Comparison of ENCODE assay signal across 12 mouse cellular contexts in genomic region chr1:179553197-179553948, GRCm38 (mm10). TPM values are rescaled to one million over a fixed set of nuclear protein-coding genes. Genes with fewer than 3 reads are reported as not detected.
A peak's percentile ranks its signal among the peaks of the same experiment; 100 is the strongest.
DNase-seq lines count a peak whose midpoint lies in the region; ATAC-seq and TF ChIP-seq lines count a peak whose summit lies in the region.
"Had no signal": no experiment of that assay in that cellular context is flagged by ENCODE, and none has a peak within 500 bp of the region (broad histone marks: within the 10 kb centered on the region; RNA-seq: fewer than 3 reads in every experiment).

No protein-coding gene starts in this region.

- 61% methylated on average over 5 of the region's 5 CpGs for WGBS in hindbrain, postnatal 0 days
- 84% methylated on average over 5 of the region's 5 CpGs for WGBS in hindbrain, embryonic 10.5 days
- 52% methylated on average over 5 of the region's 5 CpGs for WGBS in liver, embryonic 15.5 days (ENCODE audit: insufficient replicate concordance)
- WGBS in midbrain, embryonic 16.5 days, result 72% methylated on average over 5 of the region's 5 CpGs

- no peak overlapping the region for H3K9ac ChIP-seq in hindbrain, postnatal 0 days (replicated peaks; ENCODE audit: low read length)
- H3K9ac ChIP-seq in liver, embryonic 15.5 days, result no peak overlapping the region
- no peak overlapping the region for H3K9ac ChIP-seq in midbrain, embryonic 16.5 days (ENCODE audit: low read depth, low read length)
- H3K9ac ChIP-seq: limb, embryonic 12.5 days; midbrain, embryonic 12.5 days; neural tube, embryonic 15.5 days had no signal

- no peaks in the 10 kb centered on the region for H3K36me3 ChIP-seq in hindbrain, postnatal 0 days (ENCODE audit: insufficient read depth, low read length)
- H3K36me3 ChIP-seq in hindbrain, embryonic 10.5 days, result no peaks in the 10 kb centered on the region
- H3K36me3 ChIP-seq in liver, embryonic 15.5 days (replicated peaks), result no peaks in the 10 kb centered on the region; the same call in none of the 2 replicates
- no peaks in the 10 kb centered on the region for H3K36me3 ChIP-seq in midbrain, embryonic 16.5 days (ENCODE audit: control insufficient read depth, insufficient read depth, low read length)
- H3K36me3 ChIP-seq: limb, embryonic 12.5 days; midbrain, embryonic 12.5 days; neural tube, embryonic 15.5 days had no signal

- peak; percentile 21 for DNase-seq in adrenal gland, postnatal 14 days
- DNase-seq in adrenal gland, postnatal 10 days, result no peak
- peak; percentile 37 for DNase-seq in hindbrain, postnatal 0 days (ENCODE audit: low spot score)
- DNase-seq in hindbrain, embryonic 10.5 days (ENCODE audit: low spot score), result no peak
- DNase-seq in NIH3T3 (ENCODE audit: low read depth), result peak; percentile 40
- no peak for DNase-seq in adrenal gland, adult 8-10 months

- no peaks in the 10 kb centered on the region for H3K9me3 ChIP-seq in hindbrain, postnatal 0 days (ENCODE audit: low read length)
- H3K9me3 ChIP-seq in hindbrain, embryonic 10.5 days, result no peaks in the 10 kb centered on the region
- no peaks in the 10 kb centered on the region for H3K9me3 ChIP-seq in liver, embryonic 15.5 days (replicated peaks)
- no peaks in the 10 kb centered on the region for H3K9me3 ChIP-seq in midbrain, embryonic 16.5 days (replicated peaks; ENCODE audit: control insufficient read depth, low read length, poor library complexity, severe bottlenecking)
- H3K9me3 ChIP-seq: G1E; limb, embryonic 12.5 days; midbrain, embryonic 12.5 days; neural tube, embryonic 15.5 days had no signal

- H3K4me3 ChIP-seq in hindbrain, postnatal 0 days (ENCODE audit: low read length), result no peak overlapping the region
- no peak overlapping the region for H3K4me3 ChIP-seq in hindbrain, embryonic 10.5 days
- no peak overlapping the region for H3K4me3 ChIP-seq in liver, embryonic 15.5 days (replicated peaks)
- H3K4me3 ChIP-seq in midbrain, embryonic 16.5 days (ENCODE audit: low read depth, low read length), result no peak overlapping the region
- H3K4me3 ChIP-seq: limb, embryonic 12.5 days; midbrain, embryonic 12.5 days; neural tube, embryonic 15.5 days had no signal

- H3K27ac ChIP-seq in hindbrain, postnatal 0 days, result no peak overlapping the region
- H3K27ac ChIP-seq in hindbrain, embryonic 10.5 days, result no peak overlapping the region
- peak overlapping the region; percentile 42 for H3K27ac ChIP-seq in liver, embryonic 15.5 days (replicated peaks)
- no peak overlapping the region for H3K27ac ChIP-seq in midbrain, embryonic 16.5 days (ENCODE audit: low read length)
- H3K27ac ChIP-seq: limb, embryonic 12.5 days; midbrain, embryonic 12.5 days; neural tube, embryonic 15.5 days had no signal

- no peak overlapping the region for H3K4me2 ChIP-seq in hindbrain, postnatal 0 days (ENCODE audit: low read depth, low read length)
- H3K4me2 ChIP-seq in liver, embryonic 15.5 days, result no peak overlapping the region
- no peak overlapping the region for H3K4me2 ChIP-seq in midbrain, embryonic 16.5 days (ENCODE audit: low read length)
- H3K4me2 ChIP-seq: limb, embryonic 12.5 days; midbrain, embryonic 12.5 days; neural tube, embryonic 15.5 days had no signal

- H3K4me1 ChIP-seq in hindbrain, postnatal 0 days (ENCODE audit: insufficient read depth, low read length), result 0 out of 2 replicates have a peak, but pooled peaks cover under 1% of the 10 kb centered on the region
- peaks cover 6% of the 10 kb centered on the region for H3K4me1 ChIP-seq in hindbrain, embryonic 10.5 days (replicated peaks)
- H3K4me1 ChIP-seq in liver, embryonic 15.5 days (replicated peaks), result peaks cover 57% of the 10 kb centered on the region
- peaks cover 11% of the 10 kb centered on the region for H3K4me1 ChIP-seq in midbrain, embryonic 16.5 days (ENCODE audit: control insufficient read depth, insufficient read depth, low read length)

- no peak for ATAC-seq in hindbrain, postnatal 0 days
- no peak for ATAC-seq in liver, embryonic 15.5 days (ENCODE audit: insufficient read depth)
- ATAC-seq in midbrain, embryonic 16.5 days, result no peak

- no peaks in the 10 kb centered on the region for H3K27me3 ChIP-seq in hindbrain, postnatal 0 days (ENCODE audit: insufficient read depth, low read length)
- H3K27me3 ChIP-seq in hindbrain, embryonic 10.5 days (ENCODE audit: insufficient read depth, poor library complexity, severe bottlenecking), result no peaks in the 10 kb centered on the region
- no peaks in the 10 kb centered on the region for H3K27me3 ChIP-seq in liver, embryonic 15.5 days
- no peaks in the 10 kb centered on the region for H3K27me3 ChIP-seq in midbrain, embryonic 16.5 days (ENCODE audit: control insufficient read depth, insufficient read depth, low read depth, low read length)
- H3K27me3 ChIP-seq: limb, embryonic 12.5 days; midbrain, embryonic 12.5 days; neural tube, embryonic 15.5 days had no signal

- TF ChIP-seq CTCF in hindbrain, postnatal 0 days (IDR thresholded peaks at IDR 0.05; ENCODE audit: low read depth), result no peak

RNA-seq across cellular contexts. Expression of gene Cnst, which starts 7.2 kb away (rescaled TPM):
- total RNA-seq in adrenal gland, postnatal 14 days (2021), result 40.4 and 49.6 TPM in 2 replicates
- 10 to 100 TPM; 36.5 to 42.1 TPM for total RNA-seq in adrenal gland, postnatal 10 days (2021)
- 30.2 and 32.1 TPM in 2 replicates for total RNA-seq in hindbrain, postnatal 0 days (2014; rRNA removed)
- 16.2 and 16.3 TPM in 2 replicates for polyA plus RNA-seq in hindbrain, postnatal 0 days (2015; fragmentation: Nextera tagmentation; extraction: Ambion mirVana)
- 21.4 and 21.6 TPM in 2 replicates for polyA plus RNA-seq in hindbrain, embryonic 10.5 days (2016; fragmentation: Nextera tagmentation; extraction: Ambion mirVana)
- polyA plus RNA-seq in liver, embryonic 15.5 days (2015; fragmentation: Nextera tagmentation; extraction: Ambion mirVana), result 12.1 and 12.6 TPM in 2 replicates
- polyA plus RNA-seq in midbrain, embryonic 16.5 days (2015; fragmentation: Nextera tagmentation; extraction: Ambion mirVana), result 27.5 and 29.8 TPM in 2 replicates
- total RNA-seq in adrenal gland, adult 8-10 months (2022), result 10 to 100 TPM; 18.4 to 30.6 (median 23.5) TPM

RNA-seq across cellular contexts. Expression of gene Tfb2m, which starts 7.3 kb away (rescaled TPM):
- 57.2 and 67.9 TPM in 2 replicates for total RNA-seq in adrenal gland, postnatal 14 days (2021)
- total RNA-seq in adrenal gland, postnatal 10 days (2021), result 10 to 100 TPM; 47.4 to 48.0 TPM
- 9.2 and 20.2 TPM in 2 replicates for total RNA-seq in hindbrain, postnatal 0 days (2014; rRNA removed)
- 30.5 and 35.3 TPM in 2 replicates for polyA plus RNA-seq in hindbrain, postnatal 0 days (2015; fragmentation: Nextera tagmentation; extraction: Ambion mirVana)
- polyA plus RNA-seq in hindbrain, embryonic 10.5 days (2016; fragmentation: Nextera tagmentation; extraction: Ambion mirVana), result 18.2 and 22.0 TPM in 2 replicates
- polyA plus RNA-seq in liver, embryonic 15.5 days (2015; fragmentation: Nextera tagmentation; extraction: Ambion mirVana), result 8.2 and 8.3 TPM in 2 replicates
- polyA plus RNA-seq in midbrain, embryonic 16.5 days (2015; fragmentation: Nextera tagmentation; extraction: Ambion mirVana), result 25.2 and 25.7 TPM in 2 replicates
- 10 to 100 TPM; 34.7 to 47.0 (median 41.0) TPM for total RNA-seq in adrenal gland, adult 8-10 months (2022)

RNA-seq across cellular contexts. Expression of gene Smyd3, which starts 35.5 kb away (rescaled TPM):
- 6.5 and 7.3 TPM in 2 replicates for total RNA-seq in adrenal gland, postnatal 14 days (2021)
- total RNA-seq in adrenal gland, postnatal 10 days (2021), result 1 to 10 TPM; 6.0 to 8.0 TPM
- 15.4 and 17.9 TPM in 2 replicates for total RNA-seq in hindbrain, postnatal 0 days (2014; rRNA removed)
- polyA plus RNA-seq in hindbrain, postnatal 0 days (2015; fragmentation: Nextera tagmentation; extraction: Ambion mirVana), result 23.3 and 26.1 TPM in 2 replicates
- polyA plus RNA-seq in hindbrain, embryonic 10.5 days (2016; fragmentation: Nextera tagmentation; extraction: Ambion mirVana), result 17.8 and 18.0 TPM in 2 replicates
- polyA plus RNA-seq in liver, embryonic 15.5 days (2015; fragmentation: Nextera tagmentation; extraction: Ambion mirVana), result 5.7 TPM in 2 replicates
- 27.0 and 30.6 TPM in 2 replicates for polyA plus RNA-seq in midbrain, embryonic 16.5 days (2015; fragmentation: Nextera tagmentation; extraction: Ambion mirVana)
- total RNA-seq in adrenal gland, adult 8-10 months (2022), result 10 to 100 TPM in 3 of 4 experiments, 1 to 10 TPM in 1; 6.9 to 17.0 (median 12.2) TPM

Comparison
In these comparisons a context has a peak if more than half of its experiments do, and no peak if none do; other contexts are left out.
1. DNase-seq: peak in adrenal gland, postnatal 14 days (single experiment), hindbrain, postnatal 0 days (single experiment) and NIH3T3 (single experiment); none in adrenal gland, postnatal 10 days (single experiment), hindbrain, embryonic 10.5 days (single experiment) and adrenal gland, adult 8-10 months (single experiment).